Mouse (Mus musculus) gastrocnemius, postnatal 10 days (tissue): ENCODE results near the gene Pilra. TPM values are rescaled to one million over a fixed set of nuclear protein-coding genes. Genes with fewer than 3 reads are reported as not detected.
"Not testable (repeated sequence)": the region's sequence is repeated elsewhere in the genome, so short reads cannot be mapped to it uniquely, and the experiment has no call there.

Source experiments
- DNase-seq: peaks from one replicate; pipeline ENCODE4 v3.0.0; 2021; ENCODE audit warnings: mixed read lengths
- long read RNA-seq, 2 experiments: library from polyadenylated mRNA; stranded (forward); transcript quantifications; one replicate each; pipeline ENCODE4 v2.0.0; 2021
- total RNA-seq, 2 experiments: library from RNA; stranded (reverse); gene quantifications; 2 replicates each; pipeline ENCODE4 v1.2.3; 2021

Gene Pilra
- total RNA-seq, result under 1 TPM; 0.54 to 0.75 TPM
- long read RNA-seq, experiment 1, partial matches to known transcripts, result 0 of 2 reads
- long read RNA-seq, experiment 1, other reads (novel, unspliced or antisense), result 0 of 2 reads
- long read RNA-seq, experiment 2, result 0 reads

- DNase-seq, result peak; percentile 17
Measured at GRCm38 (mm10) chr5:137835966-137836520, at the start of gene Pilra. Gene Pilra, minus strand, starts transcription at chr5:137836281.

GRCm38 (mm10) chr5:137883345-137883744, 47.3 kb upstream of the Pilra start:
- DNase-seq, result no peak

- no peak for DNase-seq
Measured at GRCm38 (mm10) chr5:137882922-137883321, 46.8 kb upstream of the Pilra start.

DNA sequence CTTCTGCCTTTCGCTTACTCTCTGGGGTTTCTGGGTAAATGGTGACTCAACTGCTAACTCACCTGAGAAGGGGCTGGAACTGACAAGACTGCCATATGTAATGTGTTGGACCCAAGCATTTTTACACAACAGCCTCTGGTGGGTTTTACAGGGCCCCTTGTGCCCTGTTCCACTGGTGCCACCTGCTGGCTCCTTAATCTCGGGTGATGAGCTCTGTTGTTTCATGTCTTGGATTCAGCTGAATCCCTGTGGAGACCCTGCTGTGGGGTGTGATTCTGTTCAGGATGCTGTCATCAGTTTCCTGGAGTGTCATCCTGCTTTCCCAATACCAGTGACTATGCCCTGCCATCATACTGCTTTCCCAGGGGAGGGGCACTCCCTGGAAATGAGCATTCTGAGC, 41.8 kb upstream of the Pilra start:
- peak; percentile 20 for DNase-seq

DNA sequence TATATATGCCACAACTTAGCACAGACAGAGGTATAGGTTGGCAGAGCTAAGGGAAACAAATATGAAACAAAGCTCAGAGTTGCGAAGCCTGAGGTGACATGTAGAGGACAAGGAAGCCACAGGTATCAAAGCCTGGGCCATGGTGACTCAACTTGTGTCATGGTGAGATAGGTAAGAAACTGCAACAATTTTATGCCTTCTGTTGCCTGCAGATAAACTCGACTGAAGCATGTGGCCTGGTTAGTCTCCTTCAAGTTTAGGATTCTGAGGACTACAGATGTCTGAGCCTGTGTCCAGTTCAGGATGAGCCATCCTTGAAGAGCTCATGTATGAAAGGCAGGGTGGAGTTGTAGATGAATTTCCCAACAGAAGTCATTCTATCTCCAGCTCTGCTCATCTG, 39.0 kb upstream of the Pilra start:
- DNase-seq, result no peak

- not testable (repeated sequence) for DNase-seq
Measured at GRCm38 (mm10) chr5:137872381-137872702, 36.3 kb upstream of the Pilra start.

DNA sequence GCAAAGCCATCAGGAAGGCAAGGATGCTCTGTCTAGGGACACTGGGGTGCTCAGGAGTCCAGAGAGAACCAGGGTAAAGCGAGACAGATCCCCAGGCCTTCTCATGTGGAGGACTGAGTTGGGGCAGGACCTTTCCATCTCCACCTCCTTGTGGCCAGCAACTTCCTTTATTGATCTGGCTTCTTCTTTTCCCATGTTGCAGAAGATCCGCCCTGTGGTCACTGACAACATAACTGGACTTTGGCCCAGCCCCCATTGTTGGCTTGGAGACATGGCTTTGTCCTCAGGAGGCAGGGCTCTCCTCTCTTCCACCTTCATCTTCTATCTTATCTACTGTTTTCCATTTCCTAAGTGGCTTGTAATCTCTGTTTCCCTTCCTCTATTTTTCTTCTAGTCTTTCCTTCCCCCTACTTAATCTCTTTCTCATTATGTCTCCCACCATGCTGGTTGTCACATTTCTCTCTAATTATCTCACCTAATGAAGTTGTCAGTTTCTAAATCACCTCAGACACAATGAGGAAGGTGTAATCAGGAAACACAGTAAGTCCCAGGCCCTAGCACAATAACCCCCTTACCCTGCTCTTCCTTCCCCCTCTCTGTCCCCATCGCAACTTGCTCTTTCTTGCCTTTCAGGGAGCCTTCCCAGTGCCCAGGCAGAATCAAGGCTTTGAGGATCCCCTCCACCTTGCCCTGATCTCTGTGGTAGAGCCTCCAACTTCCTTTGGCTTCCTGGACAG, 35.7 kb upstream of the Pilra start, which contains the start of gene Pilrb2:
Gene Pilrb2 (minus strand): TSS at position 172 of the 737 bp plus-strand sequence.
- DNase-seq, result not testable (repeated sequence)

DNA sequence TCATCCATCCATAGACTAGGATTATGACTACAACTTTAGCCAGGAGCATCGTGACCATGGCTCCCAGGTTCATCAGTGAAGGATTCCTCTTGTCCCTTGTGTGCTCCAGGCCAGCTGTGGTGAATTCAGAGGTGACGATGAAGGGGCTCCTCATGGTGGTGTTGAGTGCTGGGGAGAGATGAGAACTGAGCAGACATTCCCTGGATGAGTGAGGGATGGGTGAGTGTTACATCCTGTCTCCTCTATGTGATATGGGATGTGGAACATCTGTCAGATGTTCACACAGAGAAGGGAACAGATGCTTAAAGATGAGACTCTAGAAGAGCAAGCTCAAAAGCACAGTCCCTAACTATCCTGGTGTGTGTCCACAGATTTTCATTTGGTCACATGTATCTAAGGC, 32.5 kb upstream of the Pilra start:
- not testable (repeated sequence) for DNase-seq

DNA sequence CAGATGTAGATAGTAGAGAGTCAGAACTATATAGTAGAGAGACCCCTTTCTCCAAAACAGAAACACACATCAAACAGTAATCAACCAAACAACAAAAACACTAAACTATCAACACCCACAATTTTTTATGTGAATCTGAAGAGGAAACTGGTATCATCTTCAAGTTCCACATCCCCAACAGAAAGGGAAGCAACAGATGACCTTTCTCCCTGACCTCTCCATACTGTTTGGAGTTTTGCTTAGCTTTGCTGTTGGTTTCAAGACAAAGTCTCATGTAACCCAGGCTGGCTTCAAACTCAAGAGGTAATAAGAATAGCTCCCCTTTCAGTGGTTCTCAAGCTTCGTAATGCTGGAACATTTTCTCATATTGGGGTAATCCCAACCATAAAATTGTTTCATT, 27.9 kb upstream of the Pilra start:
- DNase-seq, result not testable (repeated sequence)

- DNase-seq, result not testable (repeated sequence)
Measured at GRCm38 (mm10) chr5:137857960-137858710, 22.1 kb upstream of the Pilra start, which contains the start of gene Pilrb1. Gene Pilrb1, minus strand, starts transcription at chr5:137858106.

DNA sequence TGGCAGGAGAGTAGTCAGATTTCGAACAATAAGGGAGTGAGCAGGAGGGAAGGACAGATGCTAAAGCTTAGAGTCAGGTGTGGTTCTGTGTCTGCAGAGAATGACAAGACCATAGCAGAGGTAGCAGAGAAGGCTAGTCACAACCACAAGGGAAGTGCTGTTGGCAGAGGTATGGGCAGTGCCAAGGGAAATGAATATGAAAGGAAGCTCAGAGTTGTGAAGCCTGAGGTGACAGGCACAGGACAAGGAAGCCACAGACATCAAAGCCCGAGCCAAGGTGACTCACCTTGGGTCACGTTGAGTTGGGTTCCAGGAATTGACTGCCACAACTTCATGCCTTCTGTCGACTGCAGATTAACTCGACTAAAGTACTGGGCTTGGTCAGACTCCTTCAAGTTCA, 20.8 kb upstream of the Pilra start:
- DNase-seq, result not testable (repeated sequence)

- not testable (repeated sequence) for DNase-seq
Measured at GRCm38 (mm10) chr5:137854907-137855306, 18.8 kb upstream of the Pilra start.

GRCm38 (mm10) chr5:137850313-137850712, 14.2 kb upstream of the Pilra start:
- not testable (repeated sequence) for DNase-seq

DNA sequence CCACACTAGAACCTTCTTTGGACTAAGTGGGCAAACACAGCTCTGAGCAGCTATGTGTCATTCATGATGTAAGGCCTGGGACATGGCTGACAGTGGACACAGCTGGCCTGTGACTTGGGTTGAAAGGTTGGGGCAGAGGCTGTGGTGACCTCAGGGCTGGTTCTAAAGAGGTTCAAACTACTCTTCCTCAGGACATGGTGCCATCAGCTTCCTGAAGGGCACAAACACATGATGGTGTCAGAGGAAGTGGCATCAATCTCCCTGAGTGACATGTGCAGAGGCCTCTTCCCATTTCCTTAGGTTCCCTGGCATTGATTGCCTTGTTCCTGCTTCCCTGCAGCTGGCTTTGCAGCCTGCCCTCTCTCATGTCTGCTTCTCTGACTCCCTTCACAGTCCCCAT, 1.0 kb upstream of the Pilra start:
- not testable (repeated sequence) for DNase-seq

- no peak for DNase-seq
Measured at GRCm38 (mm10) chr5:137836611-137837010, 530 bp upstream of the Pilra start.

DNA sequence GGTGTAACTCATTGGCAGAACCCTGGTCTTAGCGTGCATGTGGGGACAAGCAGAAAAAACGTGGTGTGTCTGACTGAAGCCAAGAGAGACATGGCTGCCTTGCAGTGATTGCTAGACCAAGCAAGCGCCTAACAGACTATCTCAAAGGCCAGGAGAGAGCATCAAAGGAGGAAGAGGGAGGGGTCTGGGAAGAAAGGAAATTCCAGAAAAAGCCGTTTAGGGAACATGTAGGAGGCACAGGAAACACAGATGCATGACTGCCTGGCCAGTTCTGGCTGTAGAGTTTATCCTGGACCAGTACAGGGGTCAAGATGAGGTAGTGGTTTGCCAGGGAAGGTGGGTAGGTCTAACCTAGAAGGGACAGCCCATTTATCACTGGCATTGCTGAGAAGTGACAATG, 2.6 kb downstream of the Pilra start:
- DNase-seq, result no peak

DNA sequence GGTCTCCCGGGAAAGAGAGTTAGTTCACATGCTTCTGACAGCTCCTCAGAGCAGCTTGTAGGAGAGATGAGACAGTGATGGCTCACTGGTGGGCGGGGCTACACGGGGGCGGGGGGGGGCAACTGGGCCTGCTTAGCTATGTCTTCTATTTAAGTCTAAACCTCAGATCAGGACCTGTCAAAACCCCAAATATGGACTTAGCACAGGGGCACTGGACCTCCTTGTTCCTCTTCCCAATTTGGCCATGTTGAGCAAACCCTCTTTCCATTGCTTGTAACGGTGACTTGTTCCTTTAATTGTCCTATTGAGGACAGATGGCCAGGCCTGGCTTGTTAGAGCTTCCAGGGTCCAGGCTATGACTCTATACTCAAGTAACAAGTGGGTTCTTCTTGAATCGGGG, 4.6 kb downstream of the Pilra start:
- DNase-seq, result no peak

GRCm38 (mm10) chr5:137831106-137831505, 5.0 kb downstream of the Pilra start:
- DNase-seq, result no peak

DNA sequence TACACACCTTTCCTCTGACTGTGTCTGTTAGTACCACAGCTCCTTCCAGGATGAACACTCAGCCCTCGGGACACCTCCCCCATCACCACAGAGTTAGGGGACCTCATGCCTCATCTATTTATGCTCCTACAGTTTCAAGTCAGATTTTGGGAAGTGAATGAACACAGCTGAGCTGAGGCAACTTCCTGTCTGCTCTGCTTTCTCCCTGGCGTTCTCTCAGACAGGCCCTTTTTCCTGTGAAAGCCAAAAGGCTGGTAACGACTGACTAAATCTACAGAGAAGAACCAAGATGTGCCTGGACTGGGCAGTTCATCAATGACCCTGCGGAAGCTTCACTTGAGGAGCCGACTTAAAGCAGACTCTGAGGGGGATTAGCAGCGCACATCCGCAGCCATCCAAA, 5.8 kb downstream of the Pilra start:
- DNase-seq, result no peak

- no peak for DNase-seq
Measured at GRCm38 (mm10) chr5:137828694-137829093, 7.4 kb downstream of the Pilra start.

DNA sequence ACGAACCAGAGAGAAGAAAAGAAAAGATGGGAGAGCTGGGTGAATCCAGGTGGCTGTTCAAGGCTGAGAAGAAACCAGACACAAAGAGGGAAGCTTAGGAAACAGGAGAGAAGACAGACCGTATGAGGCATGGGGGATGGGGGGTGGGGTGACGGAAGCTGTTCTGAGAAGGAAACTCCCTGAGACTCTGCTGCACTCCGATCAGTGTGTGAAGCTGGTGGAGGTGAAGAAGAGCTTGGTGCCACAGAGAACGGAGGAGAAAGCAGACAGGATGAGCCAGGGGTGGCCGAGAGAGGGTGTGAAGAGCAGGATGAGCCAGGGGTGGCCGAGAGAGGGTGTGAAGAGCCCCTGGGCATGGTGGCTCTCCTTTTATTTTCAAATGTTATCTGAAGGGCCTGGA, 9.7 kb downstream of the Pilra start:
- DNase-seq, result no peak

GRCm38 (mm10) chr5:137825971-137826370, 10.1 kb downstream of the Pilra start:
- no peak for DNase-seq

DNA sequence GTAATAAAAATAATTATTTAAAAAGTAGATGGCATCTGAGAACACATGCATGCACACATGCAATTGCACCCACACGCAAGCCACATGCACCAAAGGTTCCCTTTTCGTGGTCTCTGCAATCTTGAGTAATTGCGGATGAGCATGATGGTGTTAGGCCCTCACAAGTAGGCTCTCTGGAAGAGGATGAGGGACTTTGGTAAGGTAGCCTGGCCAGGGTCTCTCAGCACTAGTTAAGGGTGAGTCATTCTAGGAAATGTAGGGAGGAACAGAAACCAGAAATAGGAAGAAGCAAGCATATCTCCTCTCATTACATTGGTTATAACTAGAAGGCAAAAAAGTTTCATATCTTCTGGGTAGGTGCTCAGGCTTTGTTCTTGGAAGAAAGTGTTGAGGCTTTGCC, 11.1 kb downstream of the Pilra start:
- no peak for DNase-seq
